Mouse (Mus musculus): ENCODE measurements at regions not wholly inside any gene's neighbourhood (a gene's known extent, or its start where the extent isn't known, plus 50 kb on each side); places are given as distances from the start of the nearest gene placed in this dataset.

DNA sequence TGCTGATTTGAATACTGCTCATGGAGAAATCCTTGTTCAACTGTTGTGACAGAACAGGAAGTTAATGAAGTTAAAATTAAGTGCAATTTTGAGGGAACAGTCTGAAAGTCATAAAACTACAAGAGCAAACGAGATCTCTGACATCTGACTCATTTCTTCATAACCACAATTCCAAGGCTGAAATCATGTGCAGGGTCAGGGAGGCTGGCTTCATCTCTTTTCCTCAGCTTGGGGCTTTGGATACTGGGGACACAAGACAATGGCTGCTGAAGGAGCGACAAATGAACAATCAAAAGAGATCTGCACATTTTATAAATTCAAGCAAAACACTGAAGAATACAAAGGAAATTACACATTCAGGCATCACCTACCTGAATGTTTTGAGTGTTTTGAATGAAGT, 429.2 kb upstream of the Cdh11 start:
- Histone ChIP-seq H3K36me3 (ENCODE audit: control insufficient read depth, insufficient read depth, low read length) (no peaks in the 10 kb centered on the region), H3K4me3 (ENCODE audit: low read depth, low read length) (no peak overlapping the region), H3K4me2 (ENCODE audit: low read depth, low read length) (no peak overlapping the region), H3K9me3 (ENCODE audit: control insufficient read depth, low read length) (no peaks in the 10 kb centered on the region), H3K27me3 (replicated peaks; ENCODE audit: control insufficient read depth, insufficient read depth, low read length) (no peaks in the 10 kb centered on the region), H3K4me1 (ENCODE audit: control insufficient read depth, insufficient read depth, low read length) (no peaks in the 10 kb centered on the region), H3K9ac (ENCODE audit: low read depth, low read length) (no peak overlapping the region), H3K27ac (replicated peaks; ENCODE audit: low read depth, low read length) (no peak overlapping the region)
- 73% methylated on average over 2 of the region's 2 CpGs for WGBS
- no peak for ATAC-seq (ENCODE audit: low read depth)
- DNase-seq (ENCODE audit: low spot score) = no peak

DNA sequence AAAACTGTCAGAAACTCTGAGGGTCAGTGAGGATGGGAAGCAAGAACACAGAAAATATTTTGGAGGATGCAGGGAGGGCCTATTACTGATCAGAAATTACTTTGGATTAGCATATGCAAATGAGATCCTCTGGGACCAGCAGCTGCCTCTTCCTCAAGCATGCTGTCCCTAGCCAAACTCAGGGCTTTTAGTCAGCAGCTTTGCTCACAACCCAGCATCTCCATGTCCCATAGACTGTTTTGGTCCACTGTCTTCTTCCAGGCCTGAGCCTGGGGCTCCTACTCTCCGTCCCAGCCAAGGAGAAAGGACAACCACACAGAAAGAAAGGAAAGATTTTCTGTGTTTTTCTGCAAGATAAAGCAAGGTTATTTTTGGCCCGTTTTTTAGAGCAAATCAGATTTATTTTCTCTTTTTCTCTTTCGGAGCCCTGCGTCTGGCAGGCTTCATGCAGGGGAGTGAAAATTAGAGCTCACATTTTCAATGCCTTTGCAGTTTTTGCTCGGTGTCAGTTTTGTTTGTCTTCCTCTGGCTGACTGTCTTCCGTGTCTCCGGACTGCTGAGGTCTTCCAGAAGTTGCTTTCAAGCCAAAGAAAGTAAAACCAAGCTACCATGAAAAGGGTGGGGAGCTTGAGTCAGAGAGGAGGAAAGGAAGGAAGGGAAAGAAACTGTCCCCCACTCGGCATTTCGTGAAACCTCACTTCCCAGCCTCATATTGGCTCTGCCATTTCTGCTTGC, 445.5 kb upstream of the Cdh11 start:
- Histone ChIP-seq H3K36me3 (ENCODE audit: control insufficient read depth, insufficient read depth, low read length) (no peaks in the 10 kb centered on the region), H3K4me2 (ENCODE audit: low read depth, low read length) (no peak overlapping the region), H3K27me3 (replicated peaks; ENCODE audit: control insufficient read depth, insufficient read depth, low read length) (no peaks in the 10 kb centered on the region), H3K9me3 (ENCODE audit: control insufficient read depth, low read length) (no peaks in the 10 kb centered on the region), H3K27ac (replicated peaks; ENCODE audit: low read depth, low read length) (peak overlapping the region; percentile 80), H3K9ac (ENCODE audit: low read depth, low read length) (no peak overlapping the region; the same call in 1 of the 2 replicates), H3K4me1 (ENCODE audit: control insufficient read depth, insufficient read depth, low read length) (peaks cover 35% of the 10 kb centered on the region), H3K4me3 (ENCODE audit: low read depth, low read length) (no peak overlapping the region)
- ATAC-seq (ENCODE audit: low read depth) (peak; percentile 26; the same call in 1 of the 2 replicates), DNase-seq (ENCODE audit: low spot score) (peak; percentile 81)
- 39% methylated on average over 9 of the region's 9 CpGs for WGBS

DNA sequence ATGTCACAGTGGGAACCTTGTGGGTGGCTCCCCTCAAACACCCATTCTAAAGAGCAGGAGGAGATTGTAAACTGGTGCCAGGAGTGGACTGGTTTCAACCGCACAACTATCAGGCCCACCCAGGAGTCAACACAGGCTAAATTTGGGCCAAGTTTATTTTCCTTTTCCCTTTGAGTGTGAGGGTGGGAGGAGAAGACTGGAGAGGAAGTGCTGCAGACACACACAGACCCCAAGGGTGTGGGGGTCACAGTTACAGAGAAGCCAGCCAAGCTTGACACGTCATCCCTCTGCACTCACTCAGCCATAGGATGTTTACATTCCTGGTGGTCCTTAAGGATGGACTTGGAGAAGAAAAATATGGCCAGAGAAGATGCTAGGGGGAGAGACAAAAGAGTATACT, 448.9 kb upstream of the Cdh11 start:
- peak; percentile 76 for DNase-seq (ENCODE audit: low spot score)

DNA sequence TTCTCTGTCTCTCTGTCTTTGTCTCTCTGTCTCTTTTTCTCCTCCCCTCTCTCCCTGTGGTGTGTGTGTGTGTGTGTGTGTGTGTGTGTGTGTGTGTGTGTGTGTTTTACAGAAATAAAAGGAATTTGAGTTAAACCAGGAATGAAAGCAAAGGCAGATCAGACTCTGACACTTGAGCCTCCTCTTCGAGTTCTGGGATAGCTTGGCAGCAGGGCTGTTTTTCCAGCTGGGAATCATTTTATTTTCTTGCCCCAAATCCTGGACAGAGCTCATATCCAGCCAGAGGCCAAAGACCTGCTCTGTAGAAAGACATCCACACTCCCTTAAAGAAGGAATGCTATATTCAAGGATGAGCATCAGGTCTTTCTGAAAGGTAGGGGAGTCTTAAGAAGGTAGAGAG, 450.2 kb upstream of the Cdh11 start:
- ATAC-seq (ENCODE audit: low read depth) = peak; percentile 56; the same call in 1 of the 2 replicates
- Histone ChIP-seq H3K27ac (replicated peaks; ENCODE audit: low read depth, low read length) (peak overlapping the region; percentile 77), H3K4me2 (ENCODE audit: low read depth, low read length) (no peak overlapping the region), H3K4me3 (ENCODE audit: low read depth, low read length) (no peak overlapping the region), H3K27me3 (replicated peaks; ENCODE audit: control insufficient read depth, insufficient read depth, low read length) (no peaks in the 10 kb centered on the region), H3K9me3 (ENCODE audit: control insufficient read depth, low read length) (no peaks in the 10 kb centered on the region), H3K4me1 (ENCODE audit: control insufficient read depth, insufficient read depth, low read length) (peaks cover 30% of the 10 kb centered on the region), H3K36me3 (ENCODE audit: control insufficient read depth, insufficient read depth, low read length) (no peaks in the 10 kb centered on the region), H3K9ac (ENCODE audit: low read depth, low read length) (no peak overlapping the region)
- peak; percentile 90 for DNase-seq (ENCODE audit: low spot score)
- WGBS = 11% methylated on average over 1 of the region's 1 CpGs

More for the DNA sequence above, 448.9 kb upstream of the Cdh11 start:
- no peak overlapping the region for H3K4me3 ChIP-seq (ENCODE audit: low read depth, low read length)
- no peaks in the 10 kb centered on the region for H3K27me3 ChIP-seq (replicated peaks; ENCODE audit: control insufficient read depth, insufficient read depth, low read length)
- peak overlapping the region; percentile 64 for H3K27ac ChIP-seq (replicated peaks; ENCODE audit: low read depth, low read length)
- H3K9me3 ChIP-seq (ENCODE audit: control insufficient read depth, low read length) = no peaks in the 10 kb centered on the region
- no peaks in the 10 kb centered on the region for H3K36me3 ChIP-seq (ENCODE audit: control insufficient read depth, insufficient read depth, low read length)
- no peak overlapping the region for H3K4me2 ChIP-seq (ENCODE audit: low read depth, low read length)
- H3K9ac ChIP-seq (ENCODE audit: low read depth, low read length) = no peak overlapping the region
- WGBS = 38% methylated on average over 2 of the region's 2 CpGs
- ATAC-seq (ENCODE audit: low read depth) = peak; percentile 74
- H3K4me1 ChIP-seq (ENCODE audit: control insufficient read depth, insufficient read depth, low read length) = peaks cover 37% of the 10 kb centered on the region

DNA sequence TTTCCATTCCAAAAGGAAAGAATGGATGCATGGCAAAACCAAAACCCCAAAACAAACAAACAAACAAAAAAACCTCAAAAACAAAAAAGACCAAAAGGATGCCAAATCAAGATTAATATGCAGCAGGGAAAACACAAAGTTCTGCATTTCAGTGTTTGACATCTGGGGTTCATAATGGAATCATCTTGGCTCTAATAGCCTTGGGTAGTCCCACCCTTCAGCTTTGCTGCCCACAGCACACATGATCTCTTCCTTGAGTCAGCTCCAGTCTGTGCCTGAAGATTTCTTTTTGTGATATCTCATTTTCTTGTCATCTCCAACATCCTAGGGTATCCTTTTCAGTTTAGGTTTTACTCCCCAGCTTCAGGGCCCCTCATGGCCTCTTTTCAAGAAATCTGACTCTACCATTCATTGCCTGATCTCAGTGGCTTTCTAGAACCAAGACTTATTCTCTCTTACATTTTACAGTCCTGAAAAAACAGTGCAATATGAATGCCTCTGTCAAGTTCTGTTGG, 453.1 kb upstream of the Cdh11 start:
- no peak overlapping the region for H3K4me3 ChIP-seq (ENCODE audit: low read depth, low read length)
- H3K9ac ChIP-seq (ENCODE audit: low read depth, low read length) = no peak overlapping the region
- H3K27ac ChIP-seq (replicated peaks; ENCODE audit: low read depth, low read length) = peak overlapping the region; percentile 61
- H3K36me3 ChIP-seq (ENCODE audit: control insufficient read depth, insufficient read depth, low read length) = no peaks in the 10 kb centered on the region
- H3K4me1 ChIP-seq (ENCODE audit: control insufficient read depth, insufficient read depth, low read length) = peaks cover 20% of the 10 kb centered on the region
- ATAC-seq (ENCODE audit: low read depth) (no peak), DNase-seq (ENCODE audit: low spot score) (peak; percentile 69)
- H3K9me3 ChIP-seq (ENCODE audit: control insufficient read depth, low read length) = no peaks in the 10 kb centered on the region
- H3K27me3 ChIP-seq (replicated peaks; ENCODE audit: control insufficient read depth, insufficient read depth, low read length) = no peaks in the 10 kb centered on the region
- H3K4me2 ChIP-seq (ENCODE audit: low read depth, low read length) = no peak overlapping the region

DNA sequence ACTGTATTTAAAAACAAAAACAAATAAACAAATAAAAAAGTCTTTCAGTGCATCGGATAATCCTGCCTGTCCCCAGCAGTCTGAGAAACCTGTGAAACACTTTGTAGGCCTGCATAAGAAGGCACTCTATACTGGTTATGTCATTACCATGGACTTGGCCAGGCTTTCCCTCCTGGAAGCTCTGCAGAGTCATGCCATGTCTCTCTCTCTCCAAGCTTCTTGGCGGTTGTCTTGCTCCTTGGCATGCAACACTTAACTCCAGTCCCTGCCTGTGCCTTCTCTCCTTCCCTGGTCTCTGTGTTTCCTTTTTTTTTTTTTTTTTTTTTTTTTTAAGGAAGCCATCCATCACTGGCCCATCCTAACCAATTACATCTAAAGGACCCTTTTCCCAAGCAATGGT, 458.7 kb upstream of the Cdh11 start:
- 64% methylated on average over 2 of the region's 2 CpGs for whole genome bisulfite sequencing
- no peaks in the 10 kb centered on the region for H3K9me3 ChIP-seq (ENCODE audit: control insufficient read depth, low read length)
- no peak for ATAC-seq (ENCODE audit: low read depth)

DNA sequence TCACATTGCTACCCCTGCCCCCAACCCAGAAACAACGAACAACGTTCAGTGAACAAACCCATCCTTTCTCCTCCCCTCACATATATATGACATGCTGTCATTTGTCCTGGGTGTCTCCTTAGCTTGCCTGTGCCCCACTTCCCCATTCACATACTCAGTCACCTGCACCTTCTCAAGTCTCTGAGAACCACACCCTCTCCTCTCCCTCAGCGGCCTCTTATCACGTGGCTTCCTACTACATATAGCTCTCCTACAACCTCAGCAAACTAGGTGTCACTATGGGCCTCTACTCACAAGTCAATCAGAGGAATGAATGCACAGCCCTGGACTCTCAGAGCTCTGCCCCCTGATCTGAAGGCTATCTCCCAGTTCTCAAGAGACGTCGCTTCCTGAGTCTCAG, 459.2 kb upstream of the Cdh11 start:
- Histone ChIP-seq H3K27me3 (replicated peaks; ENCODE audit: control insufficient read depth, insufficient read depth, low read length) (no peaks in the 10 kb centered on the region), H3K27ac (replicated peaks; ENCODE audit: low read depth, low read length) (no peak overlapping the region), H3K9ac (ENCODE audit: low read depth, low read length) (no peak overlapping the region), H3K4me3 (ENCODE audit: low read depth, low read length) (no peak overlapping the region), H3K4me1 (ENCODE audit: control insufficient read depth, insufficient read depth, low read length) (no peaks in the 10 kb centered on the region), H3K36me3 (ENCODE audit: control insufficient read depth, insufficient read depth, low read length) (no peaks in the 10 kb centered on the region), H3K4me2 (ENCODE audit: low read depth, low read length) (no peak overlapping the region), H3K9me3 (ENCODE audit: control insufficient read depth, low read length) (no peaks in the 10 kb centered on the region)
- 77% methylated on average over 6 of the region's 6 CpGs for WGBS
- ATAC-seq (ENCODE audit: low read depth) (no peak), DNase-seq (ENCODE audit: low spot score) (no peak)

More for the DNA sequence above, 458.7 kb upstream of the Cdh11 start:
- Histone ChIP-seq H3K4me1 (ENCODE audit: control insufficient read depth, insufficient read depth, low read length) (no peaks in the 10 kb centered on the region), H3K9ac (ENCODE audit: low read depth, low read length) (no peak overlapping the region), H3K4me3 (ENCODE audit: low read depth, low read length) (no peak overlapping the region), H3K4me2 (ENCODE audit: low read depth, low read length) (no peak overlapping the region), H3K27ac (replicated peaks; ENCODE audit: low read depth, low read length) (no peak overlapping the region), H3K27me3 (replicated peaks; ENCODE audit: control insufficient read depth, insufficient read depth, low read length) (no peaks in the 10 kb centered on the region), H3K36me3 (ENCODE audit: control insufficient read depth, insufficient read depth, low read length) (no peaks in the 10 kb centered on the region)
- DNase-seq (ENCODE audit: low spot score) = no peak

DNA sequence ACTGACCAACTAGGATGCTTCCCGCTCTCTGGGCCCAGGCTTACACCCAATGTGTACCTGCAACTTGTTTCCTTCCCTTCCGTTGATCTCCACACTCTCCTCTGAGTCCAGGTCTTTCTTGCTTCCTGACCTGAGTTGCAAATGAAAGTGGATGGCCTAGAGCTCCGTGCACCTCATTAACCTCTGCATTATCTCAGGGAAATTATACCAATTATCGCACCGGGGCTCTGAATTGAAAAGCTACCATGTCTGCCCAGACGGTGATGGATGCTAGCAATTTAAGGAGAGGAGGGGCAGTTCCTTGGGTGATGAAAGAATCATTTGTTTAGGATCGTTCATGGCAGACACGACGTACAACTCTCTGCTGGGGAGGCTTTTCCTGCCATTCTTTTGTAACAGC, 460.4 kb upstream of the Cdh11 start:
- H3K36me3 ChIP-seq (ENCODE audit: control insufficient read depth, insufficient read depth, low read length) = no peaks in the 10 kb centered on the region
- 30% methylated on average over 9 of the region's 9 CpGs for WGBS
- no peaks in the 10 kb centered on the region for H3K9me3 ChIP-seq (ENCODE audit: control insufficient read depth, low read length)
- no peak overlapping the region for H3K4me2 ChIP-seq (ENCODE audit: low read depth, low read length)
- ATAC-seq (ENCODE audit: low read depth) (no peak), DNase-seq (ENCODE audit: low spot score) (no peak)
- no peak overlapping the region for H3K9ac ChIP-seq (ENCODE audit: low read depth, low read length)
- no peaks in the 10 kb centered on the region for H3K4me1 ChIP-seq (ENCODE audit: control insufficient read depth, insufficient read depth, low read length)
- no peaks in the 10 kb centered on the region for H3K27me3 ChIP-seq (replicated peaks; ENCODE audit: control insufficient read depth, insufficient read depth, low read length)
- H3K27ac ChIP-seq (replicated peaks; ENCODE audit: low read depth, low read length) = no peak overlapping the region
- H3K4me3 ChIP-seq (ENCODE audit: low read depth, low read length) = no peak overlapping the region

DNA sequence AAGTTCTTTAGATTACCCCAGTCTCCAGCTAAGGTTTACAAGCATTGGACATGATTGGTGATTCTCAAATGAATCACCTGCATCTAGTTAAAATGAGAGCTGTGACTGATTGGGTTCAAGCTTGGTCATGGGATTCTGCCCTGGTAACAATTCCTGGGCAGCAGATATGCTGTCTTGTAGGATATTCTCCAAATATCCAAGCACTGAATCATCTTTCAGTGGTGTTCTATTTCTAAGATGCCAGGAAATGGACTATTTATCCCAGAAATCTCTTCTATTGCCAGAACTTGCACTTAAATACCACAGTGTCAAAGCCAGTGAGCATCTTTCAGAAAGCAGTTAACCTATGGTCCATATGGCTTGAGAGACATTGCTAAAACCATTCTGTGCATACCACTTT, 475.8 kb upstream of the Cdh11 start:
- no peak overlapping the region for H3K4me2 ChIP-seq (ENCODE audit: low read depth, low read length)
- H3K27me3 ChIP-seq (replicated peaks; ENCODE audit: control insufficient read depth, insufficient read depth, low read length) = no peaks in the 10 kb centered on the region
- no peak for DNase-seq (ENCODE audit: low spot score)
- no peaks in the 10 kb centered on the region for H3K9me3 ChIP-seq (ENCODE audit: control insufficient read depth, low read length)
- H3K9ac ChIP-seq (ENCODE audit: low read depth, low read length) = no peak overlapping the region
- no peak for ATAC-seq (ENCODE audit: low read depth)
- H3K27ac ChIP-seq (replicated peaks; ENCODE audit: low read depth, low read length) = no peak overlapping the region
- H3K36me3 ChIP-seq (ENCODE audit: control insufficient read depth, insufficient read depth, low read length) = no peaks in the 10 kb centered on the region
- no peak overlapping the region for H3K4me3 ChIP-seq (ENCODE audit: low read depth, low read length)
- H3K4me1 ChIP-seq (ENCODE audit: control insufficient read depth, insufficient read depth, low read length) = no peaks in the 10 kb centered on the region
